Mouse (Mus musculus) heart, adult 11 months (tissue): ENCODE results near the gene Hist1h4f.
A peak's percentile ranks its signal among the peaks of the same experiment; 100 is the strongest.
"Not testable (repeated sequence)": the region's sequence is repeated elsewhere in the genome, so short reads cannot be mapped to it uniquely, and the experiment has no call there.

Experiments
- DNase-seq: peaks from one replicate; pipeline ENCODE4 v3.0.0; 2022

Gene Hist1h4f

DNA sequence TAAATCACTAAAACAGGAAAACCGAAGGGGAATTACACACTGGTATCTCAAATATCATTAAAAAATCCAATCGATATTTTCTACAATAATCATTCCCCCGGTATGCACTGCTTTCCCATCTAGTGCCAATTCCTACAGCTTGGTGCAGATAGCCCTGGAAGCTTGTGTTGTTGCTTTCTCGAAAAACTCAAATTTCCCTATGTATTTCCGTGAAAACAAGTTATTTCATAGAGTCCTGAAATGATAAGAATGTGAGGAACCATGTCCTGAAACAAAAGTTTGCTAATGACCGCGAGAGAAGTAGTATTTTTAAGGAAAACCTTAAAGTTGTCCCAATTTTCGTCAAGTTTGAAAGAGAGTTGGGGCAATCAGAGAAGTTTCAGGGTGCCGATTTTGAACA is 2.9 kb upstream of the Hist1h4f start:
- DNase-seq: no peak

DNA sequence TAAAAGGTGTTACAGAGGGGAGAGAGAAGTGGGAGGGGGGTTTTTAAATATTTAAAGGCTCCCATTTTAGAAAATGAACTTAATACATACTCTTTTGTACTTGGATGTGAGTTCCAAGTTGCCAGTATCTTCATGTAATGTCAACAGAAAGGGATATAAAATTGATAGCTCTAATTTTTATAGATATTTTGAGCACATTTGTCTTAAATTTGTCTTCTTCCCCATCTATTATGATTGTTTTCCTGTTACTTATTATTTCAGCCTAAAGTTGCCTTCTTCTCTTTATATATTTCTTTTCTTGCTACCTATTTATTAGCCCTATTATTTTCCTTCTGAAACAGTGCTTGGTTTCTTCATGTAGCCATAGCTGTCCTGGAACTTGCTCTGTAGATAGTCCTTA is 1.5 kb upstream of the Hist1h4f start, which contains the start of gene Hist1h1d:
Hist1h1d (plus strand) TSS at position 301 of the 400 bp plus-strand sequence.
- DNase-seq: no peak

- DNase-seq: no peak
These were observed 775 bp upstream of the Hist1h4f start for GRCm38 (mm10) chr13:23551931-23552914.

DNA sequence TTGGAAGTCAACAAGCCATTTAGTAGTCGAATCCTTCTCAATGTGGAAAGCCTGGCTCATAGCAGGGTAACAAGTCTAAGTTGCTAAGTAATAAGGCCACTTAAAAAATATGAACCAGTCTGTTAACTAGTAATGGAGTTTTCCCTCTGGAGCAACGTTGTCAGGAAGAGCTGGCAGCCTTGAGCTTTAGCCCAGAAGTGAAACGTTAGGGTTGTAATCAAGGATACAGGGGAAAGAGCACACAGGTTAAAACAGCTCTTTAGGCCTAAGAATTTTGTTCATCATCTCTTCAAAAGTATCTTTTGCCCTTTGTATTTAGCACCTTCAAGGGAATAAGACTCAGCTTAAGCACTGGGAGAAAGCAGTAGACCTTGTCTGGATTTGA is 695 bp downstream of the Hist1h4f start:
- no peak for DNase-seq

DNA sequence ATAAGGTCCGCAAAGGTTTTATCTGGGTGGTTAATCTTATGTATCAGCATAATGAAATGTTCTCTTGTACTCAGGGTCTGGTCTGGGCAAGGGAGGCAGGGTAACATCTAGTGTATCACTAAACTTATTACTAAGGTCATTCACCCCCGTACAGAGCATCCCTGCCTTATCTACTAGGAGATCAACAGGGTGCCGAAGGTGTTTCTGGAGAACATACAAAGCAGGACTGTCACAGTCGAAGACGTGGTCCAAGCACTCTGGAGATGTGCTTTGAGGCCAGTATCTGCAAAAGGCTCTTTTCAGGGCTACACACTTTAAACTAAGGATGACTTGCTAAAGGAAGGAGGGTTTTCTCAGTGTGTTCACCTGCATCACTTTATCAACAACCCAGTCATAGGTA is 4.8 kb downstream of the Hist1h4f start:
- DNase-seq: peak; percentile 69

GRCm38 (mm10) chr13:23544787-23545120 is 6.7 kb downstream of the Hist1h4f start:
- DNase-seq: not testable (repeated sequence)

DNA sequence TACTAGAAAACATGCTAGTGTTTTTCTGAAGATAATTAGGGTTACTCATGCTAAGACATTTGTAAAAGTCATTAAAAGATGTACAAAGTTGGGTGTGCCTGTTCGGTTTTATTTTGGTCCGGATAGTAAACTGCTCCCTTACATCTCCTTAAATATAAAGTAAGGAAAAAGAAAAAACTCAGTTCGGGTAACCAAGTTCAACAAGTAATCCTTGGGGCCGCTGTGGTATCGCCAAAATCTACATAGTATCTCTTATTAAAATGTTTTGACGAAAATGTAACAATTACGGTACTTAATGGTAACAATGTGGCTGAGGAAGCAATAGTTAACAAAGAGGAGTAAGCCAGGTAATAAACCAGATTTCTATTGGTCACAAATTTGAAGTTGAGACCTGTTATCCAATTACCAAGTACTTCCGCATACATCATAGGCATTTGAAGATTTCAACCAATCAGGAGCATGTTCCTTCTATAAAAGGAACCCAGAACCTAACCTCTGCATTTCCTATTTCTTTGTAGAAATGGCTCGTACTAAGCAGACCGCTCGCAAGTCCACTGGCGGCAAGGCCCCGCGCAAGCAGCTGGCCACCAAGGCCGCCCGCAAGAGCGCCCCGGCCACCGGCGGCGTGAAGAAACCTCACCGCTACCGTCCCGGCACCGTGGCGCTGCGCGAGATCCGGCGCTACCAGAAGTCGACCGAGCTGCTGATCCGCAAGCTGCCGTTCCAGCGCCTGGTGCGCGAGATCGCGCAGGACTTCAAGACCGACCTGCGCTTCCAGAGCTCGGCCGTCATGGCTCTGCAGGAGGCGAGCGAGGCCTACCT is 7.3 kb downstream of the Hist1h4f start, which contains the start of gene Hist1h3f:
Hist1h3f (plus strand) TSS at position 88 of the 822 bp plus-strand sequence.
- peak; percentile 98 for DNase-seq

GRCm38 (mm10) chr13:23542999-23543607 is 8.3 kb downstream of the Hist1h4f start, which contains the start of gene Hist1h2bh:
TSS of gene Hist1h2bh (minus strand) at chr13:23543392.
- peak; percentile 99 for DNase-seq

DNA sequence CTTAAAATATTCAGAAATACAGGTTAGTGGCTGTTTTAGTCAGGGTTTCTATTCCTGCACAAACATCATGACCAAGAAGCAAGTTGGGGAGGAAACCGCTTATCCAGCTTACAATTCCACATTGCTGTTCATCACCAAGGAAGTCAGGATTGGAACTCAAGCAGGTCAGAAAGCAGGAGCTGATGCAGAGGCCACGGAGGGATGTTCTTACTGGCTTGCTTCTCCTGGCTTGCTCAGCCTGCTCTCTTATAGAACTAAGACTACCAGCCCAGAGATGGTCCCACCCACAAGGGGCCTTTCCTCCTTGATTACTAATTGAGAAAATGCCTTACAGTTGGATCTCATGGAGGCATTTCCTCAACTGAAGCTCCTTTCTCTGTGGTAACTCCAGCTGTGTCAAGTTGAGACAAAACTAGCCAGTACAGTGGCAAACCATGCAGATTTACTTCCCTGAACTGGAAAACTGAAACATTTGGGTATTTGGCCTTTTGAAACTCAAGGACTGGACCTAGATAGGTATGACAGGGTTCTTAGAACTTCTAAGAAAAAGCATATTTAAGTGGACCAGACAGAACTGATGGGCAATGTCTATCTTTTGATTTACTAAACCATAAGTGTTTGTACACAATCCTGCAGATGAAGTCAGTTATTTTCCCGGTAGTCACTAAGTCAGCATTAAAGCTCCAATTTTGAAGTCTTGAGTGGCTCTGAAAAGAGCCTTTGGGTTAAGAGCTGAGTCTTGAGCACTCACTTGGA is 9.0 kb downstream of the Hist1h4f start:
- DNase-seq: peak; percentile 84

GRCm38 (mm10) chr13:23541497-23541896 is 10.0 kb downstream of the Hist1h4f start:
- DNase-seq: peak; percentile 22

DNA sequence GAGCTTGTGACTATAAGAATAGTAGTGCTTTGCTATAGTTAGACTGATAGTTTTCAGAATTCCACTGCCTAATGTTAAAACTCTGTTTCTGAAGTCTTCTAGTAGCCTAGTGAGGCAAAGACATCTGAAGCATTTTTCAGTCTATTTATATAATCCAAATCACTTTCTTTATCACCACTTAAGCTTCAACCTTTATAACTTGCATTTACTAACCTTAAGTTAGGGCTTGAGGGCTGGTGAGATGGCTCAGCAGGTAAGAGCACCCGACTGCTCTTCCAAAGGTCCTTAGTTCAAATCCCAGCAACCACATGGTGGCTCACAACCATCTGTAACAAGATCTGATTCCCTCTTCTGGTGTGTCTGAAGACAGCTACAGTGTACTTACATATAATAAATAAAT is 11.6 kb downstream of the Hist1h4f start:
- peak; percentile 17 for DNase-seq

DNA sequence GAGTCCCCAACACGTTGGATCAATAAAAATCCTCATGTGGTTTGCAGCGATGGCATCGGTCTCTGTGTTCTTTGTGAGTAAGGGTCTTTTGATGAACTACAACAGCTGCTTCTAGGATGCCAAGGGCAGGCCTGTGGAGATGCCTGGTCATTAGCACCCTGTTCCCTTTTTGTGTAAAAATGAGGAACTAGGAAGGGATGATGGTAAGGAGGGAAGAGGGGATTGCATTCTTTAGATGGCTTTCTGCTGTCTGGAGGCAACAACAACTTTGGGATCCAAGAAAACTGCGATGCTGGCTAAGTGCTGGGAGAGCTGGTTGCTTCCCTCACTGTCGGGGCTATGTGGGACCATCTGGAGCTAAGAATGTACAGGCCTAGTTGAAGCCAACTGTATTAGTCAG is 13.2 kb downstream of the Hist1h4f start:
- peak; percentile 85 for DNase-seq

GRCm38 (mm10) chr13:23537006-23537710 is 14.3 kb downstream of the Hist1h4f start:
- DNase-seq: peak; percentile 73

- DNase-seq: peak; percentile 27
These were observed 15.2 kb downstream of the Hist1h4f start for GRCm38 (mm10) chr13:23536076-23536822.

- peak; percentile 99 for DNase-seq
These were observed 16.0 kb downstream of the Hist1h4f start, which contains the start of gene Hist1h3g for GRCm38 (mm10) chr13:23535137-23536075. TSS of gene Hist1h3g (plus strand) at chr13:23535422.

DNA sequence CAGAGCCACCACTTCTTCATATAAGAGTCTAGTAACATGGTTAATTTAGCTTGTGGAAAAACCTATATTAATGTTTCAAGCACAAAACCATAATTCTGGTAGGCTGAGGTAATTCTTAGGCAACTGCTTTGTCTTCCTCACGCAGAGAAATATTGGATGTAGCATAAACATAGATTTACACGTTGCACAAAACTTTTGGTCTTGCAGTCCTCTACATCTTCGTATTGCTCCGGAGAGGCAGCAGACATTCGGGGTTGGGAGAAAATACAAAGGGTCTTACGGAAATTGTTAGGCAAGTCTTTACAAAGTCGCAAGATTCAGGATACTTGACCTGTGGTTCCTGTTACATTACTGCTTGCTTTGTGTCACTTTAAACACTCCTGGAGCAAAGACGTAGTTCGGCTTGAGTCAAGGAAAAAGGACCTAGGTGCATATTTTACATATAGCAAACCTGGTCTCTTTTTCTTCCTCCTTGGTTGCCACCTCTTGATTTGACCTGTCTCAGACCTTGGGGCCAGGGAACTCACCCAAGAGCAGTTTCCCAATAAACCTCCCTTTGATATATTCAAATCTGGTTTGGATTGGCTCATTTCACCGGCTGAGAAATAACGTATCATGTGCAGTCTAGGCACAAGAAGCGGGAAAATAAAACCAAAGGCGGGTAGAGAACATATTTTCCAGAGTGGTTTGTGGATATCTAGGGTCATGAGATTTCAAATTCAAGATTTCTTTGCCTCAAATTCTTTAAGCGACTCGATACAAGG is 16.9 kb downstream of the Hist1h4f start:
- DNase-seq: no peak

DNA sequence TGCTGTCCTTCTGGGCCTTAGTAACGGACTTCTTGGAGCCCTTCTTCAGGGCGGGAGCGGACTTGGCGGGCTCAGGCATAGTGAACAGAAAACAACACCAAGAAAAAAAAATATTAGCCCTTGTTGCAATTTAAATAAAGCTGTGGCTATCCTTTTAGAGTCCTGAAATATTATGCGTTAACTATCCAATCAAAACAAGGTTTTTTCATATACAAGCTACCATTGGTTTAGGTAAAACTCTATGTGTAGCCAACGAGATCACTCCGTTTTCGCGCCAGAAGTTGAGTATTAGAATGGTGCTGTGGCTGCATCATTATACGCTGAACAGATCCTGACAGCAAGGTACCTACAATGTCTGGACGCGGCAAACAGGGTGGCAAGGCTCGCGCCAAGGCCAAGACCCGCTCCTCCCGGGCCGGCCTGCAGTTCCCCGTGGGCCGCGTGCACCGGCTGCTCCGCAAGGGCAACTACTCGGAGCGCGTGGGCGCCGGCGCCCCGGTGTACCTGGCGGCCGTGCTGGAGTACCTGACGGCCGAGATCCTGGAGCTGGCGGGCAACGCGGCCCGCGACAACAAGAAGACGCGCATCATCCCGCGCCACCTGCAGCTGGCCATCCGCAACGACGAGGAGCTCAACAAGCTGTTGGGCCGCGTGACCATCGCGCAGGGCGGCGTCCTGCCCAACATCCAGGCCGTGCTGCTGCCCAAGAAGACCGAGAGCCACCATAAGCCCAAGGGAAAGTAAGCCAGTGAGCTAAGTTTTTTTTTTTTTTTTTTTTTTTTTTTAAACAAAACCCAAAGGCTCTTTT is 17.7 kb downstream of the Hist1h4f start, which contains the start of gene Hist1h2af:
Hist1h2af (plus strand) TSS at position 347 of the 808 bp plus-strand sequence.
- peak; percentile 97 for DNase-seq
